Mouse (Mus musculus) erythroblast, embryonic 14.5 days (primary cell): Measurements from ENCODE around the gene Nol3.

ENCODE experiments used
- GATA1 ChIP-seq: IDR thresholded peaks from 2 replicates; pipeline ENCODE4 v1.6.1; 2012; ENCODE audit warnings: low read length, inconsistent platforms, mixed read lengths
- TAL1 ChIP-seq: IDR thresholded peaks from 3 replicates; pipeline ENCODE4 v1.6.1; 2012; ENCODE audit warnings: low read length, inconsistent platforms, mixed read lengths

- TF ChIP-seq TAL1 (no peak), GATA1 (no peak)
Observed at GRCm38 (mm10) chr8:105293405-105293804, 17.5 kb downstream of the Nol3 start.
